Mouse (Mus musculus) neural tube, embryonic 15.5 days (tissue): ENCODE measurements around the gene Tmem132b. TPM values are rescaled to one million over a fixed set of nuclear protein-coding genes. Genes with fewer than 3 reads are reported as not detected.

Experiments used
- ATAC-seq: fragments of 200-750 bp; cut with Nextera tagmentation; 2 replicates; pipeline ENCODE4 v1.8.0; 2017; ENCODE audit warnings: mild to moderate bottlenecking, moderate TSS enrichment, moderate library complexity; ENCODE audit not compliant: low FRiP score
- H3K27ac ChIP-seq: fragments of 300-500 bp; sonication (generic); replicated peaks from 2 replicates; pipeline ENCODE4 v1.5.1; 2015; ENCODE audit warnings: mild to moderate bottlenecking, inconsistent platforms
- H3K27me3 ChIP-seq: fragments of 300-500 bp; sonication (generic); replicated peaks from 2 replicates; pipeline ENCODE4 v1.6.1; 2015; ENCODE audit warnings: inconsistent platforms
- H3K36me3 ChIP-seq: fragments of 300-500 bp; sonication (generic); 2 replicates; pipeline ENCODE4 v1.6.1; 2015; ENCODE audit warnings: inconsistent platforms
- H3K4me1 ChIP-seq: fragments of 300-500 bp; sonication (generic); 2 replicates; pipeline ENCODE4 v1.6.1; 2015; ENCODE audit warnings: inconsistent platforms
- H3K4me2 ChIP-seq: fragments of 300-500 bp; sonication (generic); 2 replicates; pipeline ENCODE4 v1.6.1; 2015; ENCODE audit warnings: inconsistent platforms, mild to moderate bottlenecking, moderate library complexity
- H3K4me3 ChIP-seq: fragments of 300-500 bp; sonication (generic); replicated peaks from 2 replicates; pipeline ENCODE4 v1.5.1; 2015; ENCODE audit warnings: mild to moderate bottlenecking, inconsistent platforms
- H3K9ac ChIP-seq: fragments of 300-500 bp; sonication (generic); replicated peaks from 2 replicates; pipeline ENCODE4 v1.6.1; 2015; ENCODE audit warnings: mild to moderate bottlenecking, inconsistent platforms
- H3K9me3 ChIP-seq: fragments of 300-500 bp; sonication (generic); replicated peaks from 2 replicates; pipeline ENCODE4 v1.6.1; 2016; ENCODE audit warnings: inconsistent platforms
- WGBS: fragments of 180-500 bp; shearing (Covaris S2); methylation state at CpG from one replicate; pipeline ENCODE4 v1.1.7; 2015; ENCODE audit warnings: mixed read lengths; 5-methylcytosine and 5-hydroxymethylcytosine counted together
- polyA plus RNA-seq: library from polyadenylated mRNA; unstranded; fragments of >200 nt; fragmentation: Nextera tagmentation; extraction: Ambion mirVana; gene quantifications from 2 replicates; pipeline ENCODE4 v1.2.1, GENCODE M21; 2015

The Tmem132b gene
- polyA plus RNA-seq, 1 experiment from 2014 or later, result 5.6 TPM

DNA sequence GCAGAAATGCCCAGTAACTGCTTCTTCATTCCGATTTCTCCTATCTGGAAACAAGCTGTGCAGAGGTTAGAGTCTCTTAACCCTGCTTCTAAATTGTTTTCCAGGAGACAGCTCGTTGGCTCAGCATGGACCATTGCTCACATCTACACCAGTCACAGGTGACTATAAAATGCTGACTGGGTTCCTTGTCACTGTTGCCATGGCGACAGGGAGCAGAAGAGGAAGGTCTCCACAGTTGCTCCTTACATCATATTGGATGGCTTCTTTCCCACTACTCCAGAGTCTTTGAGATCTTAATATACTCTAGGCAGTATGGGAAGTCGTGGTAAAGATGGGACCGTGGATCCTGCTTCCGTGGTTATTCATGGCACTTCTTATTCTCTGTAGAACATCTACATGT lies 211.9 kb downstream of the Tmem132b start:
- no peak overlapping the region for H3K27ac ChIP-seq
- WGBS, result 70% methylated on average over 6 of the region's 6 CpGs
- 0 out of 2 replicates have a peak, but pooled peaks have one; percentile 53 for ATAC-seq

GRCm38 (mm10) chr5:125745727-125746126 lies 214.2 kb downstream of the Tmem132b start:
- ATAC-seq, result no peak
- 63% methylated on average over 7 of the region's 7 CpGs for WGBS

More for the DNA sequence above, 211.9 kb downstream of the Tmem132b start:
- Histone ChIP-seq H3K4me2 (no peak overlapping the region), H3K9ac (no peak overlapping the region), H3K9me3 (no peaks in the 10 kb centered on the region), H3K4me3 (no peak overlapping the region), H3K4me1 (peaks cover 12% of the 10 kb centered on the region), H3K36me3 (no peaks in the 10 kb centered on the region), H3K27me3 (no peaks in the 10 kb centered on the region)

DNA sequence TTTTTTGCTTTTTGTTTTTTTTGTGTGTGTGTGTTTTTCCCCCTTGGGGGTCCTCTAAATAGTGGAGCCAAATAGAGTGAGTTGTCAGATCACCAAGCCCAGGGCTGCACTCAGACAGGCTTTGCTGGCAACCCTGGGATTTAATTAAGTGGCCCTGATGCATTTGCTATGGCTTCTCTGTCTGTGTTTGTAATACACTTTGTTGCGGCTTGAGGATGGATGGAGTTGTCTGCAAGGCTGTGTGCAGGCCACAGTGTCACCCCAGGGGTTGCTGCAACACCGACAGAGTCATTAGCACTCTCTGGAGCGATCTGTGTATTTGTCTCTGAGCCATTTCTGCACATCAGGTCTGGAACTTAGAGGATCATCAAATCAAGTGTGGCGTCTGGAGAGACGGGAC lies 219.9 kb downstream of the Tmem132b start:
- Histone ChIP-seq H3K4me3 (no peak overlapping the region), H3K4me1 (peaks cover 11% of the 10 kb centered on the region; the same call in 1 of the 2 replicates), H3K27ac (no peak overlapping the region), H3K36me3 (no peaks in the 10 kb centered on the region), H3K9me3 (no peaks in the 10 kb centered on the region), H3K9ac (no peak overlapping the region), H3K4me2 (no peak overlapping the region), H3K27me3 (no peaks in the 10 kb centered on the region)
- 67% methylated on average over 5 of the region's 5 CpGs for WGBS
- ATAC-seq, result no peak

More at GRCm38 (mm10) chr5:125745727-125746126, 214.2 kb downstream of the Tmem132b start:
- H3K36me3 ChIP-seq, result no peaks in the 10 kb centered on the region
- H3K4me3 ChIP-seq, result no peak overlapping the region
- no peaks in the 10 kb centered on the region for H3K27me3 ChIP-seq
- no peak overlapping the region for H3K27ac ChIP-seq
- H3K9ac ChIP-seq, result no peak overlapping the region
- no peak overlapping the region for H3K4me2 ChIP-seq
- no peaks in the 10 kb centered on the region for H3K9me3 ChIP-seq
- peaks cover 18% of the 10 kb centered on the region for H3K4me1 ChIP-seq

- no peaks in the 10 kb centered on the region for H3K9me3 ChIP-seq
- 93% methylated on average over 5 of the region's 5 CpGs for WGBS
Observed at GRCm38 (mm10) chr5:125752546-125752945, 221.0 kb downstream of the Tmem132b start.

DNA sequence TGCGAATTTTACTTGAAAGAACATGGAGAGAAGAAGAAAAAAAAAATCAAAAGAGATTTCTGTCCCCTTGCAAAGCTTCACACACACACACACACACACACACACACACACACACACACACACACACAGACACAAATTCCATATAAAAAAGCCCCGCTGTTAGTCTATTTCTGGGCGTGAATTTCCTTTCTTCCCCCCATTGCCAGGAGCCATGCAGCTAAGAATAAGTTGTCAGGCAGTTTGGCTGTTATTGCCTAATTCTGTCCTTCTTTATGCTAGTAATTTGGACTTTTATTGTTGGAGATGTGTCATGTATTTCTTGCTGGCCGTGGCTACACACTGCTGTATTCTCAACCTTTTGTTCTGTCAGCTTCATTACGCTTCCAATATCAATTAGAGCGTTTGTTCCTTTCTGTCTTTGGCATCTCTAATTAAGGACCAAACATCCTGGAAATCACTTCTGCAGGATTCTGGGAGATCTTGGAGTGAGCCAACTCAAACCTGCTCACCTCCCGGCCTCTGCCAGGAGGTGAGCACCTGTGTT lies 225.5 kb downstream of the Tmem132b start:
- 67% methylated on average over 7 of the region's 7 CpGs for WGBS
- ATAC-seq, result no peak
- Histone ChIP-seq H3K4me3 (no peak overlapping the region), H3K36me3 (no peaks in the 10 kb centered on the region), H3K4me2 (no peak overlapping the region), H3K27me3 (no peaks in the 10 kb centered on the region), H3K9ac (no peak overlapping the region), H3K9me3 (no peaks in the 10 kb centered on the region), H3K27ac (no peak overlapping the region), H3K4me1 (no peaks in the 10 kb centered on the region)

More at GRCm38 (mm10) chr5:125752546-125752945, 221.0 kb downstream of the Tmem132b start:
- ATAC-seq, result no peak
- Histone ChIP-seq H3K27ac (no peak overlapping the region), H3K36me3 (no peaks in the 10 kb centered on the region), H3K9ac (no peak overlapping the region), H3K4me1 (peaks cover 11% of the 10 kb centered on the region; the same call in 1 of the 2 replicates), H3K4me2 (no peak overlapping the region), H3K4me3 (no peak overlapping the region), H3K27me3 (no peaks in the 10 kb centered on the region)

DNA sequence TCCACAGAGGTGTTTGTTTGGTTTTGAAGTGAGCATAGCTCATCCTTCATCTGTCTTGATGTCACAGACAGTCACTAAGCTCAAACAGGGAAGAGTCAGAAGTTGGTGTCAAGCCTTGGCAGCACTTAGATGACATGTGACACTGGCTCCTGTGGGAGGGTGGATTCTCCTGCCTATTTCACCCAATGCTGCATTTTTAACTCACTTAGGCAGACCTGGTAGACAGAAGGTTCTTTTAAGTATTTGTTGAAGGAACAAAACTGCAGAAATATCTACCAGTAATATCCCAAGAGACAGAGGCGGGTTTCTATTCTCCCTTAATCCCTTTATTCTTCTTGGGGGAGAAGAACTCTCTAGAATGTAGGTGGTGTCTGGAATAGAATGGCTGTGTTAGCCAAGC lies 226.9 kb downstream of the Tmem132b start:
- no peak overlapping the region for H3K4me2 ChIP-seq
- no peaks in the 10 kb centered on the region for H3K4me1 ChIP-seq
- H3K9ac ChIP-seq, result no peak overlapping the region
- H3K4me3 ChIP-seq, result no peak overlapping the region
- no peaks in the 10 kb centered on the region for H3K9me3 ChIP-seq
- H3K27me3 ChIP-seq, result no peaks in the 10 kb centered on the region
- WGBS, result 79% methylated on average over 1 of the region's 1 CpGs
- no peaks in the 10 kb centered on the region for H3K36me3 ChIP-seq
- H3K27ac ChIP-seq, result no peak overlapping the region
- ATAC-seq, result no peak

- 0 out of 2 replicates have a peak, but pooled peaks cover 5% of the 10 kb centered on the region for H3K4me1 ChIP-seq
- no peaks in the 10 kb centered on the region for H3K27me3 ChIP-seq
- WGBS, result 52% methylated on average over 6 of the region's 6 CpGs
Observed at GRCm38 (mm10) chr5:125766941-125767340, 235.4 kb downstream of the Tmem132b start.

GRCm38 (mm10) chr5:125767950-125768349 lies 236.4 kb downstream of the Tmem132b start:
- no peak for ATAC-seq

More at GRCm38 (mm10) chr5:125766941-125767340, 235.4 kb downstream of the Tmem132b start:
- no peak overlapping the region for H3K9ac ChIP-seq
- H3K36me3 ChIP-seq, result no peaks in the 10 kb centered on the region
- H3K4me2 ChIP-seq, result no peak overlapping the region
- no peak overlapping the region for H3K27ac ChIP-seq
- H3K4me3 ChIP-seq, result no peak overlapping the region
- no peaks in the 10 kb centered on the region for H3K9me3 ChIP-seq
- ATAC-seq, result no peak

DNA sequence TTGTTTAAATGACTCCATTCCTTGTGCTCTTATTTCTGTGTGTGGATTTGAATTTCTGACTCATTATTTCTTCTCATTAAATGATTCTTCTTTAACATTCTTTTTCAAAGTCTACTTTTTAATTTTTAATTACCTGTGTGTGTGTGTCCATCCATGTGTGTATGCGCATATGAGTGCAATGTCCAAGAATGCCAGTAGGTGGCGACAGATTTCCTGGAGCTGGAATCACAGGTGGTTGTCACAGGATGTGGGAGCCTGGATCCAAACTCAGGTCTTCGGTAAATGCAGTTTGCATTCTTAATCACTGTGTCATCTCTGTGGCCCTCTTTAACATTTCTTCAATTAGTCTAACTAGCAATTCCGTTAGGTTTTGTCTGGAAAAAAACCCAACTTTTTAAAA lies 240.7 kb downstream of the Tmem132b start:
- H3K4me3 ChIP-seq, result no peak overlapping the region
- WGBS, result 95% methylated on average over 4 of the region's 4 CpGs
- 0 out of 2 replicates have a peak, but pooled peaks cover 2% of the 10 kb centered on the region for H3K4me1 ChIP-seq
- no peaks in the 10 kb centered on the region for H3K27me3 ChIP-seq
- H3K9ac ChIP-seq, result no peak overlapping the region
- H3K27ac ChIP-seq, result no peak overlapping the region
- no peak overlapping the region for H3K4me2 ChIP-seq
- no peaks in the 10 kb centered on the region for H3K36me3 ChIP-seq
- no peak for ATAC-seq
- H3K9me3 ChIP-seq, result no peaks in the 10 kb centered on the region

More at GRCm38 (mm10) chr5:125767950-125768349, 236.4 kb downstream of the Tmem132b start:
- Histone ChIP-seq H3K9me3 (no peaks in the 10 kb centered on the region), H3K4me2 (no peak overlapping the region), H3K4me3 (no peak overlapping the region), H3K36me3 (no peaks in the 10 kb centered on the region), H3K27ac (no peak overlapping the region), H3K27me3 (no peaks in the 10 kb centered on the region), H3K9ac (no peak overlapping the region), H3K4me1 (0 out of 2 replicates have a peak, but pooled peaks cover 5% of the 10 kb centered on the region)
- WGBS, result 83% methylated on average over 1 of the region's 1 CpGs

DNA sequence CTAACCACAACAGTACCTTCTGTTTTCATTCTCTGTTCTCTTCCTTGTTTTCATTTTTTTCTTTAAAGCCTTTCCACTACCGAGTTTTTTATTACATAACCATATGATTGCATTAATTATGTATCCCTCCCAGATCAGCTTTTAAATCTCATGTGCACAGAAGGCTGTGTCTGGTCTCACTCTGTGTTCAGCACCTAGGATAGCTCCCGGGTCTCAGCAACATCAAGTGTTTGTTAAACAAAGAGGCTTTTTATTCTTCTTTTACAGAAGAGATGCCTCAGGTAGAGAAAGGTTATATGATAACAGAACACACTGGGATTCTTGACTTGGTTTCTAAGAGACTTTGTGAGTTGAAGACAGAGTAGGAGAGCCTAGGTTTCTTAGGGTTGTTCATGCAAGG lies 241.2 kb downstream of the Tmem132b start:
- no peaks in the 10 kb centered on the region for H3K4me1 ChIP-seq
- H3K4me2 ChIP-seq, result no peak overlapping the region
- no peak overlapping the region for H3K9ac ChIP-seq
- no peaks in the 10 kb centered on the region for H3K9me3 ChIP-seq
- H3K36me3 ChIP-seq, result no peaks in the 10 kb centered on the region
- no peak overlapping the region for H3K4me3 ChIP-seq
- no peaks in the 10 kb centered on the region for H3K27me3 ChIP-seq
- H3K27ac ChIP-seq, result no peak overlapping the region
- no peak for ATAC-seq
- 47% methylated on average over 2 of the region's 2 CpGs for whole genome bisulfite sequencing

DNA sequence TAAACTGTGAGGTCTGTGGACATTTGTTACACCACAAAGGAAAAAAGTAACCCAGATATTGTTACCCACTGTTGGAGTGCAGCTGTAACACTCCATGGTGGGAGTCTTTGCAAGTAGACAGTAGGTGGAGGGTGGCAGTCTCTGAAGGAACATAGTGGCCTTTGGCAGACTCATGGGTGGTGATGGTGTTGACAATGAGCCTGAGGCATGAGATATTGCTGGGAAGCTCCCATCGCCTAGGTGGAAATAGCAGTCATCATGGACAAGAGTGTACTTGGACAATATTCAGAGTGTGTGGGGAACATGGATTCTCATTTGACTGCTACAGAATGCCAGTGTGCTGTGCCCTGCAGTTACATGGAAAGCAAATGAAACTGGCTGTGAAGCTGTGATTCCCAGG lies 248.8 kb downstream of the Tmem132b start:
- no peak overlapping the region for H3K9ac ChIP-seq
- no peak overlapping the region for H3K27ac ChIP-seq
- no peak overlapping the region for H3K4me2 ChIP-seq
- no peaks in the 10 kb centered on the region for H3K9me3 ChIP-seq
- H3K4me3 ChIP-seq, result no peak overlapping the region
- no peaks in the 10 kb centered on the region for H3K36me3 ChIP-seq
- WGBS, result 94% methylated on average over 1 of the region's 1 CpGs
- no peak for ATAC-seq
- H3K27me3 ChIP-seq, result no peaks in the 10 kb centered on the region
- no peaks in the 10 kb centered on the region for H3K4me1 ChIP-seq

- no peak overlapping the region for H3K4me3 ChIP-seq
- peaks cover 4% of the 10 kb centered on the region; the same call in 1 of the 2 replicates for H3K36me3 ChIP-seq
- no peak overlapping the region for H3K27ac ChIP-seq
- no peaks in the 10 kb centered on the region for H3K4me1 ChIP-seq
- no peak overlapping the region for H3K9ac ChIP-seq
- H3K27me3 ChIP-seq, result no peaks in the 10 kb centered on the region
- H3K9me3 ChIP-seq, result no peaks in the 10 kb centered on the region
- ATAC-seq, result no peak
- H3K4me2 ChIP-seq, result no peak overlapping the region
- WGBS, result 100% methylated on average over 1 of the region's 1 CpGs
Observed at GRCm38 (mm10) chr5:125792643-125793042, 261.1 kb downstream of the Tmem132b start.
